Mouse (Mus musculus) forebrain, postnatal 0 days (tissue): ENCODE results near the gene Isg15. TPM values are rescaled to one million over a fixed set of nuclear protein-coding genes. Genes with fewer than 3 reads are reported as not detected.

Experiments
- ATAC-seq: fragments of 200-750 bp; cut with Nextera tagmentation; 2 replicates; pipeline ENCODE4 v1.8.0; 2017; ENCODE audit warnings: mild to moderate bottlenecking, moderate library complexity
- DNase-seq: peaks from one replicate; pipeline ENCODE4 v3.0.0-alpha.2; 2015
- H3K27ac ChIP-seq: fragments of 300-500 bp; sonication (generic); 2 replicates; pipeline ENCODE4 v1.5.1; 2014; ENCODE audit warnings: low read depth, mild to moderate bottlenecking, antibody characterized with exemption, low read length, moderate library complexity, mixed read lengths
- H3K27me3 ChIP-seq: fragments of 300-500 bp; sonication (generic); 2 replicates; pipeline ENCODE4 v1.6.1; 2014; ENCODE audit warnings: mild to moderate bottlenecking, low read length, mixed read lengths; ENCODE audit not compliant: insufficient read depth
- H3K36me3 ChIP-seq: fragments of 300-500 bp; sonication (generic); 2 replicates; pipeline ENCODE4 v1.6.1; 2014; ENCODE audit warnings: mild to moderate bottlenecking, moderate library complexity; ENCODE audit not compliant: insufficient read depth
- H3K4me1 ChIP-seq: fragments of 300-500 bp; sonication (generic); 2 replicates; pipeline ENCODE4 v1.6.1; 2014; ENCODE audit warnings: antibody characterized with exemption; ENCODE audit not compliant: insufficient read depth
- H3K4me2 ChIP-seq: fragments of 300-500 bp; sonication (generic); 2 replicates; pipeline ENCODE4 v1.6.1; 2014; ENCODE audit warnings: low read depth, mild to moderate bottlenecking, moderate library complexity
- H3K4me3 ChIP-seq: fragments of 300-500 bp; sonication (generic); 2 replicates; pipeline ENCODE4 v1.5.1; 2014; ENCODE audit warnings: low read depth, low read length, mixed read lengths
- H3K9ac ChIP-seq: fragments of 300-500 bp; sonication (generic); 2 replicates; pipeline ENCODE4 v1.6.1; 2014; ENCODE audit warnings: mild to moderate bottlenecking
- H3K9me3 ChIP-seq: fragments of 300-500 bp; sonication (generic); 2 replicates; pipeline ENCODE4 v1.6.1; 2016; ENCODE audit warnings: low read length
- CTCF ChIP-seq: sonication (generic); IDR thresholded peaks from 2 replicates; pipeline ENCODE4 v1.5.1; 2016; ENCODE audit warnings: antibody characterized with exemption, control low read depth, low read depth
- WGBS: fragments of 180-500 bp; shearing (Covaris S2); extraction: QIAGEN DNeasy Blood & Tissue Kit; methylation state at CpG from one replicate; pipeline ENCODE4 v1.1.7; 2014; 5-methylcytosine and 5-hydroxymethylcytosine counted together
- polyA plus RNA-seq: library from polyadenylated mRNA; unstranded; fragments of >200 nt; fragmentation: Nextera tagmentation; extraction: Ambion mirVana; gene quantifications from 2 replicates; pipeline ENCODE4 v1.2.1, GENCODE M21; 2015
- total RNA-seq: library from RNA; depleted of rRNA; stranded (reverse); fragments of >200 nt; gene quantifications from 2 replicates; pipeline ENCODE4 v1.2.3, GENCODE M21; 2014

The Isg15 gene
- total and polyA plus RNA-seq, 2 experiments from 2014 or later: 2.2 to 3.4 TPM

- Histone ChIP-seq H3K4me1 (no peaks in the 10 kb centered on the region), H3K9me3 (no peaks in the 10 kb centered on the region), H3K4me3 (no peak overlapping the region), H3K9ac (no peak overlapping the region), H3K4me2 (no peak overlapping the region), H3K27ac (no peak overlapping the region), H3K27me3 (no peaks in the 10 kb centered on the region), H3K36me3 (0 out of 2 replicates have a peak, but pooled peaks cover 6% of the 10 kb centered on the region)
- no peak for TF ChIP-seq CTCF
- WGBS: 89% methylated on average over 2 of the region's 2 CpGs
- DNase-seq (no peak), ATAC-seq (no peak)
These were observed 15.6 kb upstream of the Isg15 start for GRCm38 (mm10) chr4:156216196-156216595.

GRCm38 (mm10) chr4:156215649-156216048 is 15.0 kb upstream of the Isg15 start, which contains the start of gene Perm1:
Gene Perm1, plus strand, starts transcription at chr4:156215868.
- H3K27me3 ChIP-seq: no peaks in the 10 kb centered on the region
- H3K4me1 ChIP-seq: no peaks in the 10 kb centered on the region
- ATAC-seq (no peak), DNase-seq (no peak)
- H3K9me3 ChIP-seq: no peaks in the 10 kb centered on the region
- no peak within 1 kb of the TSS for H3K9ac ChIP-seq
- no peak within 1 kb of the TSS for H3K4me3 ChIP-seq
- WGBS: 80% methylated on average over 4 of the region's 4 CpGs
- TF ChIP-seq CTCF: no peak
- H3K4me2 ChIP-seq: no peak within 1 kb of the TSS
- H3K36me3 ChIP-seq: 0 out of 2 replicates have a peak, but pooled peaks cover 6% of the 10 kb centered on the region
- no peak within 1 kb of the TSS for H3K27ac ChIP-seq

DNA sequence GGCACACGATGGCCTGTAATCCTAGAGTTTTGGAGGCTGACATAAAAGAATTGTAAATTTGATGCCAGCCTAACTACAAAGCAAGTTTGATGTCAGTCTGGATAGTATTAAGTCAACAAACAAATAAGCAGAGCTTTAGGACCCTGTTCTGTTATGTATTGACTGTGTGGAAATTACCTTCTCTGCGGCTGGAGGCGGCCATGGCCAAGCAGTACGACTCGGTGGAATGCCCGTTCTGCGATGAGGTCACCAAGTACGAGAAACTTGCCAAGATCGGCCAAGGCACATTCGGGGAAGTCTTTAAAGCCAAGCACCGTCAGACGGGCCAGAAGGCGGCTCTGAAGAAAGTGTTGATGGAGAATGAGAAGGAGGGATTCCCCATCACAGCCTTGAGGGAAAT is 12.5 kb upstream of the Isg15 start:
- H3K4me1 ChIP-seq: no peaks in the 10 kb centered on the region
- DNase-seq (no peak), ATAC-seq (no peak)
- no peak overlapping the region for H3K27ac ChIP-seq
- H3K4me3 ChIP-seq: no peak overlapping the region
- H3K4me2 ChIP-seq: no peak overlapping the region
- H3K36me3 ChIP-seq: no peaks in the 10 kb centered on the region
- H3K9me3 ChIP-seq: no peaks in the 10 kb centered on the region
- no peaks in the 10 kb centered on the region for H3K27me3 ChIP-seq
- 93% methylated on average over 13 of the region's 13 CpGs for WGBS
- no peak for TF ChIP-seq CTCF
- no peak overlapping the region for H3K9ac ChIP-seq

DNA sequence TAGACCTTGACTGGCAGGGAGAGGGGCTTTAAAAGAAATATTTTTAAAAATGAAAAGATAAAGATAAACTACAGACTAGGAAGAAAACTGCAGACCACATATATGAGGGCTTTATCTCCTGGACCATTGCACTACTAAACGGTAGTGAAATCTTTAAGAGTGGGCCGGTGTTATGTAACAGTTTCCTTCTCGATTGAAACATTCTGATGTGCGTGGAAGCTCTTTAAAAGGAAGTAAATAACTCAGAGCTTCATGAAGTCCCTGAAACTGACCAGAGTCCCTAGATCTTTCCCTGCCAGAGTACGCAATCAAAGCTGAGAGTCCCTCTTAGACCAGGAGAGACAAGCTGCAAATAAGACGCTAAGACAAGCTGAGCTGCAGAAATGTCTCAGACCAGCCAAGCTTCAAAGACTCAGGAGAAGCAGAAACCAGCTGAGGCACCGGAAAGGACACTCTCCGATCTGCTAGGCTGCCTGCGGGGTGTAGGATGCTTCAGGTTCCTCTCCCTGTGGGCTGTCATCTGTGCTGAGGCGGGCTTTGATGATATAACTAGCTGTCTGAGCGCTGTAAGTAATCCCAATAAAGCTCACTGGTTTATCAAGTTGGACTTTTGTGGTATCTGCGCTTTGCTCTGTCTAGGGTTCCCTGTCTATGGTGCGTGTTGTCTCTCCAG is 9.5 kb upstream of the Isg15 start:
- Histone ChIP-seq H3K36me3 (no peaks in the 10 kb centered on the region), H3K27ac (no peak overlapping the region), H3K27me3 (no peaks in the 10 kb centered on the region), H3K4me1 (no peaks in the 10 kb centered on the region), H3K9me3 (no peaks in the 10 kb centered on the region), H3K9ac (no peak overlapping the region), H3K4me2 (no peak overlapping the region), H3K4me3 (no peak overlapping the region)
- 82% methylated on average over 13 of the region's 13 CpGs for WGBS
- DNase-seq (no peak), ATAC-seq (no peak)
- TF ChIP-seq CTCF: no peak

- H3K9ac ChIP-seq: no peak overlapping the region
- H3K4me3 ChIP-seq: no peak overlapping the region
- no peak for TF ChIP-seq CTCF
- ATAC-seq: no peak
- H3K36me3 ChIP-seq: no peaks in the 10 kb centered on the region
- H3K27me3 ChIP-seq: no peaks in the 10 kb centered on the region
- H3K27ac ChIP-seq: no peak overlapping the region
- DNase-seq: no peak
- peaks cover 4% of the 10 kb centered on the region; the same call in 1 of the 2 replicates for H3K4me1 ChIP-seq
- no peak overlapping the region for H3K4me2 ChIP-seq
- no peaks in the 10 kb centered on the region for H3K9me3 ChIP-seq
- WGBS: 90% methylated on average over 4 of the region's 4 CpGs
These were observed 8.3 kb upstream of the Isg15 start for GRCm38 (mm10) chr4:156208872-156209271.

- Histone ChIP-seq H3K36me3 (no peaks in the 10 kb centered on the region), H3K27ac (peak overlapping the region; percentile 67), H3K9ac (peak overlapping the region; percentile 53), H3K9me3 (no peaks in the 10 kb centered on the region), H3K4me3 (peak overlapping the region; percentile 58), H3K27me3 (no peaks in the 10 kb centered on the region), H3K4me2 (peak overlapping the region; percentile 95), H3K4me1 (peaks cover 13% of the 10 kb centered on the region; the same call in 1 of the 2 replicates)
- WGBS: 1% methylated on average over 49 of the region's 49 CpGs
- peak; percentile 56 for ATAC-seq
- DNase-seq: peak; percentile 41
- no peak for TF ChIP-seq CTCF
These were observed 3.0 kb upstream of the Isg15 start for GRCm38 (mm10) chr4:156203413-156204131.

GRCm38 (mm10) chr4:156203001-156203412 is 2.4 kb upstream of the Isg15 start, which contains the start of gene AW011738:
Gene AW011738, plus strand, starts transcription at chr4:156203304.
- Histone ChIP-seq H3K36me3 (no peaks in the 10 kb centered on the region), H3K4me2 (peak within 1 kb of the TSS; percentile 95), H3K4me3 (peak within 1 kb of the TSS; percentile 58), H3K4me1 (peaks cover 13% of the 10 kb centered on the region; the same call in 1 of the 2 replicates), H3K9ac (peak within 1 kb of the TSS; percentile 53), H3K9me3 (no peaks in the 10 kb centered on the region), H3K27me3 (no peaks in the 10 kb centered on the region), H3K27ac (peak within 1 kb of the TSS; percentile 67)
- TF ChIP-seq CTCF: no peak
- WGBS: under 1% methylated on average over 36 of the region's 39 CpGs
- DNase-seq (peak; percentile 74), ATAC-seq (peak; percentile 85)
